Mouse (Mus musculus) limb, embryonic 12.5 days (tissue): Measurements from ENCODE around the gene Macrod2. TPM values are rescaled to one million over a fixed set of nuclear protein-coding genes. Genes with fewer than 3 reads are reported as not detected.

Experiments used
- ATAC-seq: fragments of 200-750 bp; cut with Nextera tagmentation; 2 replicates; pipeline ENCODE4 v1.8.0; 2017; ENCODE audit warnings: low read depth, moderate TSS enrichment; ENCODE audit not compliant: insufficient number of reproducible peaks, insufficient read depth, low FRiP score, low TSS enrichment
- H3K27ac ChIP-seq: fragments of 300-500 bp; sonication (generic); 2 replicates; pipeline ENCODE4 v1.5.1; 2016; ENCODE audit warnings: mild to moderate bottlenecking, moderate library complexity
- H3K27me3 ChIP-seq: fragments of 300-500 bp; sonication (generic); 2 replicates; pipeline ENCODE4 v1.6.1; 2016; ENCODE audit warnings: mild to moderate bottlenecking, moderate library complexity
- H3K36me3 ChIP-seq: fragments of 300-500 bp; sonication (generic); 2 replicates; pipeline ENCODE4 v1.6.1; 2016; ENCODE audit warnings: mild to moderate bottlenecking, moderate library complexity
- H3K4me1 ChIP-seq: fragments of 300-500 bp; sonication (generic); replicated peaks from 2 replicates; pipeline ENCODE4 v1.6.1; 2016
- H3K4me2 ChIP-seq: fragments of 300-500 bp; sonication (generic); 2 replicates; pipeline ENCODE4 v1.6.1; 2016; ENCODE audit warnings: mild to moderate bottlenecking, moderate library complexity
- H3K4me3 ChIP-seq: fragments of 300-500 bp; sonication (generic); replicated peaks from 2 replicates; pipeline ENCODE4 v1.5.1; 2016; ENCODE audit warnings: mild to moderate bottlenecking
- H3K9ac ChIP-seq: fragments of 300-500 bp; sonication (generic); replicated peaks from 2 replicates; pipeline ENCODE4 v1.6.1; 2016; ENCODE audit warnings: mild to moderate bottlenecking, moderate library complexity
- H3K9me3 ChIP-seq: fragments of 300-500 bp; sonication (generic); 2 replicates; pipeline ENCODE4 v1.6.1; 2016; ENCODE audit warnings: mild to moderate bottlenecking, moderate library complexity
- WGBS: fragments of 180-500 bp; shearing (Covaris S2); methylation state at CpG from one replicate; pipeline ENCODE4 v1.1.7; 2016; 5-methylcytosine and 5-hydroxymethylcytosine counted together
- polyA plus RNA-seq: library from polyadenylated mRNA; unstranded; fragments of >200 nt; fragmentation: Nextera tagmentation; extraction: Ambion mirVana; gene quantifications from 2 replicates; pipeline ENCODE4 v1.2.1, GENCODE M21; 2016

Macrod2 gene
- polyA plus RNA-seq, 1 experiment from 2014 or later, result 37.2 TPM

DNA sequence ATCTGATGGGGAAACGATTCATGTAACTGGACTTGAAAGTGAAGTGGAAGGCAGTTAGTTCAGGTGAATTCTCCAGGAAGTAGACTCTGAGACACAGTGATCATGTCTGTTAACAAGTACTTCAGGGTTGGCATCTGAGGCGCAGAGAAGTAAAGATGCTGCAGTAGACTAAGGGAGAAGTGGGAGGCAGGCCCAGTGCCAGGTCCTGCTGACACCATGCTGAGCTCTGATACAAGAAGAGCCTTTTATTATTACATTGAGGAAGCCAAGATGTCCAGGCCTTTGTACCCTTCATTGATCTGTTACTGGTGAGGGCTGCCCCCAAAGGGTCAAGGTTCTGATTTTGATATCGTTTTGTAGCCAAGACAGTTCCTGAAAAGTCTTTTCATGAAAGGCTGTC is 1327.4 kb downstream of the Macrod2 start:
- WGBS, result 83% methylated on average over 3 of the region's 3 CpGs
- no peaks in the 10 kb centered on the region for H3K36me3 ChIP-seq
- no peaks in the 10 kb centered on the region for H3K9me3 ChIP-seq
- H3K27me3 ChIP-seq, result no peaks in the 10 kb centered on the region
- ATAC-seq, result no peak
- no peak overlapping the region for H3K4me2 ChIP-seq
- no peak overlapping the region for H3K27ac ChIP-seq
- no peaks in the 10 kb centered on the region for H3K4me1 ChIP-seq
- no peak overlapping the region for H3K9ac ChIP-seq
- no peak overlapping the region for H3K4me3 ChIP-seq

DNA sequence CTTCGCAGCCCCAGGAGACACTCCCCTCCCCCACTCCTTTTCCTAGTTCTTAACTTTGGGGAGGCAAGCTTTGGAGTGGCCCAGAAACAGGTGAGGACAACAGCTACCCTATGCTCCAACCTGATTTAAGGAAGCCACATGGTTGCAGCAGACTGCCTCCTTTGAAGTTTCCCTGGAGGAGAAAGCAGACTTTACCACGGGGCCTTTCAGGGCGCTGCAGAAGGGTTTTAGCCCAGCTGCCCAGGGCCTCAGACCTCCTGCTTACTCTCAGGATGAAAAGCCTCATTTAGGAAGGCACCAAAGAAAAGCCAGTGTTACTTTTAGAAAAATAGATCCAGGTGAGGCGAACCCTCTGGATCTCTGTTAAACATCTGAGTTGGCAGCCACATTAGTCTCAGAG is 1333.9 kb downstream of the Macrod2 start:
- H3K9ac ChIP-seq, result no peak overlapping the region
- H3K27me3 ChIP-seq, result no peaks in the 10 kb centered on the region
- H3K4me1 ChIP-seq, result peaks cover 15% of the 10 kb centered on the region
- no peaks in the 10 kb centered on the region for H3K36me3 ChIP-seq
- 32% methylated on average over 4 of the region's 4 CpGs for WGBS
- peak; percentile 73; the same call in 1 of the 2 replicates for ATAC-seq
- H3K27ac ChIP-seq, result peak overlapping the region; percentile 64
- H3K4me2 ChIP-seq, result no peak overlapping the region
- no peaks in the 10 kb centered on the region for H3K9me3 ChIP-seq
- H3K4me3 ChIP-seq, result no peak overlapping the region

DNA sequence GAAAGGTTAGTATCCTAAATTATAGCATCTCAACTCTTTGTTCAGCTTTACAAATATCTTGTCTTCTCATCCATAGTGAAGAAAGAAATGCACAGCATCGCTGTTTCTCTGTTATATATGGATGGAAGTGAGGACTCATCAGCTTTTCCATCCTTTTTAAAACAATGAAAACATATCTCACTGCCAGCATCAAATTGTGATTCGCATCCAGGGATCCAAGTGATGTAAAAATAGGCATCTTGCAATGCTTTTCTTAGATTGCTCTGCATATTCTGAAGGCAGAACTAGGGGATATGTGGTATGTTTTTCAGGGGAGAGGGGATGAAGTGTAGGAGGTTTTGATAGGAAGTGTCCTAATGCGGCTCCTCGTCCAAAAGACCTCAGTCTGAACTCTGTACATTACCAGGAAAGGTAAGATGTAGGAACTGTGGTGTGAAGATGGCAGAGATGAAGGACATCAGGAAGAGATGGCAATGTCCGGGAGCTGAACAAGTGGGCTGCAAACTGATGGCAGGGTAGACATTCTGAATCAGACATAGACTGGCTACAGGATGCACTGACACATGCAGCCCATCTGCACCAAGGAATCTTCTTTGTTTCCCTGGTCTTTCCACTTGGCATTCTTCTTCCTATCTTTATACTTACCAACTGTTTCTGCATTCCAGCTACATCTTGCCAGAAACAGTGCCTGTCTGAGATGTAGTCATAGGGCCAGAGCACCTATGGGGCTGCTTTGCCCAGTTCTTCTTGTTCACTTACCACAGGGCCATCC is 1341.8 kb downstream of the Macrod2 start:
- H3K27me3 ChIP-seq, result no peaks in the 10 kb centered on the region
- no peak overlapping the region for H3K4me3 ChIP-seq
- no peaks in the 10 kb centered on the region for H3K36me3 ChIP-seq
- no peak overlapping the region for H3K4me2 ChIP-seq
- no peak for ATAC-seq
- no peak overlapping the region for H3K27ac ChIP-seq
- no peaks in the 10 kb centered on the region for H3K9me3 ChIP-seq
- WGBS, result 92% methylated on average over 5 of the region's 5 CpGs
- no peaks in the 10 kb centered on the region for H3K4me1 ChIP-seq
- no peak overlapping the region for H3K9ac ChIP-seq

DNA sequence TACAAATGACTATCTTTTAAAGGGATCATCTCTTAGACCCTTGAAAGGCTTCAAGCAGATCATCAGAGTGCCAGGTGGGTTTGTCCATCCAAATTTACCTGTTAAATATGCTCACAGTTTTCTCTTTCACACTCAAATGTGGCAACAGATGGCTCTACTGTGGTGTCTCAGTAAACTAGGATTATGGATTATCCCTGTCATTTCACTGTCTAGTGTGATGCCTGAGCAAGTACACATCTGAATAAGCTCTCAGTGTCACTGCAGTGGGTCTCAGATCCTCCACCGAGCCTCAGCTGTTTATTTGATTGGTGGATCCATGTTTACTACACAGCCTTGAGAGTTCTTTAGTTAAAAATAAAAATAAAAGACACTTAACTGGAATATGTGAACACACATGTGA is 1343.6 kb downstream of the Macrod2 start:
- Histone ChIP-seq H3K27ac (no peak overlapping the region), H3K9ac (no peak overlapping the region), H3K4me1 (no peaks in the 10 kb centered on the region), H3K4me3 (no peak overlapping the region), H3K9me3 (no peaks in the 10 kb centered on the region), H3K36me3 (no peaks in the 10 kb centered on the region), H3K27me3 (no peaks in the 10 kb centered on the region), H3K4me2 (no peak overlapping the region)
- 83% methylated on average over 1 of the region's 1 CpGs for WGBS
- no peak for ATAC-seq

DNA sequence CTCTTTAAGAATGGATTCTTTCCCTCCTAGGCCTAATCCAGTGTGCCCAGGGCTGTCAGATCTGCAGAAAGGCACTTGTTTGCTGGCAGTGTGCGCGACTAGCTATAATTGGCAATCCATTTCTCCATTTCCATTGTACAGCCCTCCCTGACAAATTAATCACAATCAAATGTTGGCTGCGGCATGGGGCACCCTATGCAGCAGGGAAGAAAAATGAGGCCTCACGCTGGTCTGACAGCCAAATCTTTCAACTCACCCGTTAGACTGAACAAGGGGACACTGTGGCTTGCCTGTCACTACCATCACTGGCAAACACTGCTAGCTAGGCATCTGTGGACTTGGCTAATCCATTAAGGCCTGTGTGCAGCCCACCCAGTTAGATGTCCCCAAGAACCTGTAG is 1345.2 kb downstream of the Macrod2 start:
- 77% methylated on average over 5 of the region's 5 CpGs for WGBS
- Histone ChIP-seq H3K4me3 (no peak overlapping the region), H3K27me3 (no peaks in the 10 kb centered on the region), H3K9me3 (no peaks in the 10 kb centered on the region), H3K27ac (no peak overlapping the region), H3K4me1 (no peaks in the 10 kb centered on the region), H3K36me3 (no peaks in the 10 kb centered on the region), H3K9ac (no peak overlapping the region), H3K4me2 (no peak overlapping the region)
- ATAC-seq, result no peak

DNA sequence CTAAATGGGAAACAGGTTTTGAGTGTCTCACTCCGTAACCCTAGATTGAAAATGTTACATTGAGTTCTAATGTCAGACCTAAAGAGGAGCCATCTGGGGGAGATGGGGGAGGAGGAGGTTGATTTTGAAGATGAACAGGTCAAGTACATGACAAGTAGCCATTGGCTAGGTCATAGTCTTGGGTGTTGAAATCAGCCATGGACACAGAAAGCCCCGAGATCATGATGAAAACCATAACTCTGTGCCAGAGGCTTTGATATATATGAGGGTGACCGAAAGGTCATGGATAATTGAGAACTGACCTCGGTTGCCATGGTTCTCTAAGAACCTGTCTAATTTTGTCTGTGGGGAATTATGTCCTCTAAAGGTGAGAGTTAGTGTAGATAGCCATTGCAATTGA is 1405.1 kb downstream of the Macrod2 start:
- H3K27ac ChIP-seq, result no peak overlapping the region
- no peak overlapping the region for H3K9ac ChIP-seq
- no peak overlapping the region for H3K4me2 ChIP-seq
- H3K4me1 ChIP-seq, result peaks cover 6% of the 10 kb centered on the region; the same call in 1 of the 2 replicates
- ATAC-seq, result no peak
- H3K4me3 ChIP-seq, result no peak overlapping the region
- no peaks in the 10 kb centered on the region for H3K36me3 ChIP-seq
- no peaks in the 10 kb centered on the region for H3K9me3 ChIP-seq
- H3K27me3 ChIP-seq, result no peaks in the 10 kb centered on the region
- 33% methylated on average over 4 of the region's 4 CpGs for WGBS

DNA sequence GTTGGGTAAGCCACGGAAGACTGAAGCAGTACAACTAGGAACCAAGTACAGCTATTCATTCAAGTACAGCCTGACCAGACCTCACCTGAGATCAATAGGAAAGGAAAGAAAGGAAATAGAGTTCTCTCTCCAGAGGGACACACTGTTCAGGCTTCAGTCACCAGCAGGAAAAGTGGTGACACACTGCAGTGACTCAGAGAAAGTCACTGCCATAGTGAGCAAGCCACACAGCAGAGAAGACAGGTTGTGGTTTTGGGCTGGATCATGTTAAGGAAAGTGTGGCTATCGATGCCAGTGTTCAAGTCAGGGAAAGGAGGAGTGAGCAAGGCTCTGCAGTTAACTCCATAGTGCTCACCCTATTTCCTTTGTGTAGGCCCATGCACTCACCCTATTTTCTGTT is 1405.8 kb downstream of the Macrod2 start:
- no peak overlapping the region for H3K27ac ChIP-seq
- no peak for ATAC-seq

DNA sequence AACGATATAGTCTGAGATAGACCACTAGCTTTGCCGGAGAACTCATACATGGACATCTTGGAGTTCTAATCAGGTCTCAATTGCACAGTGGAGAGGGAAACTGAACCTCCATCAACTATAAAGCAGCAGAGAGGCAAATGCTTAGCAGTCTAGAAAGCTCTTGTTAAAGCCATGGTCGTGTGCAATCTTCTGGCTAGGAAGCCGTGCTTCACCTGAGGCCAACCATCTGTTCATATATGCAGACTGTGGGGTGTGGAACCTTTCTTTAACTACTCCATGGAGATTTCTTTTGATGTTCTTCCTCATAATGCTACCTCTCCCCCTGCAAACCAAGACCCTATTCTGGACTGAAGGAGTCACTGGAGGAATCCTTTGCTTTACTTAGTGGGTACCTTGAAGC is 1421.2 kb downstream of the Macrod2 start:
- WGBS, result 85% methylated on average over 4 of the region's 4 CpGs
- H3K4me1 ChIP-seq, result no peaks in the 10 kb centered on the region
- no peak overlapping the region for H3K4me3 ChIP-seq
- H3K27me3 ChIP-seq, result no peaks in the 10 kb centered on the region
- no peak overlapping the region for H3K4me2 ChIP-seq
- H3K9me3 ChIP-seq, result no peaks in the 10 kb centered on the region
- H3K36me3 ChIP-seq, result no peaks in the 10 kb centered on the region
- ATAC-seq, result no peak
- no peak overlapping the region for H3K27ac ChIP-seq
- H3K9ac ChIP-seq, result no peak overlapping the region

More for the DNA sequence above, 1405.8 kb downstream of the Macrod2 start:
- peaks cover 6% of the 10 kb centered on the region; the same call in 1 of the 2 replicates for H3K4me1 ChIP-seq
- no peak overlapping the region for H3K4me3 ChIP-seq
- H3K27me3 ChIP-seq, result no peaks in the 10 kb centered on the region
- 36% methylated on average over 2 of the region's 2 CpGs for WGBS
- H3K4me2 ChIP-seq, result no peak overlapping the region
- H3K36me3 ChIP-seq, result no peaks in the 10 kb centered on the region
- H3K9me3 ChIP-seq, result no peaks in the 10 kb centered on the region
- H3K9ac ChIP-seq, result no peak overlapping the region

DNA sequence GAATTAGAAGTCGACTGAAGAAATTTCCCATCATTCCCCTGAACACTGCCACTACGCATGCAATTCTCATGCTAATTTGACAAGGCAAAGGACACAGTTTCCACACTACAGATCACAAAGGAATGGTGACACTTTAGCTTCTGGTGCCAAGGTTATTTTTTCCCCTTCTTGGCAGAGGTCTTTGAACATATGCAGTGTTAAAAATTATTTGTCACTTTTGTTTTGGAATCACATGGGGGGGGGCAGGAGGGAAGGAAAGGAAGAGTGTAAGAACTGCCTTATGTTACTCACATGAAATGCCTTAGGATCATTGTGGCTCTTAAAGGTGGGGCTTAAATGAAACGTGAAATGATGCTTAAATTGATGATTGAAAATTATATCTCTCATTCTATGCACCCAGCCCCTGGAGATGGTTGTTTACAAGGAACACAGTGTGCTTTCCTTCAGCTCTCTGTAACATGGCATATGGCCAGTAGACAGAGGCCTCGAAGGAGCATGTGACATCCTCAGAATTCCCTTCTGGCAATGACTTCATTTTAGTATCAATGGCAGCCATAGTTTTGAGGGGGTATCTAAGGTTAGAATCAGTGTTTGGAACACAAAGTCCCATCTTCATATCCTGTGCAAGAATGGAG is 1422.6 kb downstream of the Macrod2 start:
- H3K4me2 ChIP-seq, result no peak overlapping the region
- WGBS, result 82% methylated on average over 4 of the region's 4 CpGs
- no peaks in the 10 kb centered on the region for H3K36me3 ChIP-seq
- no peaks in the 10 kb centered on the region for H3K27me3 ChIP-seq
- no peak overlapping the region for H3K9ac ChIP-seq
- ATAC-seq, result no peak
- no peak overlapping the region for H3K4me3 ChIP-seq
- no peaks in the 10 kb centered on the region for H3K4me1 ChIP-seq
- no peaks in the 10 kb centered on the region for H3K9me3 ChIP-seq
- no peak overlapping the region for H3K27ac ChIP-seq

DNA sequence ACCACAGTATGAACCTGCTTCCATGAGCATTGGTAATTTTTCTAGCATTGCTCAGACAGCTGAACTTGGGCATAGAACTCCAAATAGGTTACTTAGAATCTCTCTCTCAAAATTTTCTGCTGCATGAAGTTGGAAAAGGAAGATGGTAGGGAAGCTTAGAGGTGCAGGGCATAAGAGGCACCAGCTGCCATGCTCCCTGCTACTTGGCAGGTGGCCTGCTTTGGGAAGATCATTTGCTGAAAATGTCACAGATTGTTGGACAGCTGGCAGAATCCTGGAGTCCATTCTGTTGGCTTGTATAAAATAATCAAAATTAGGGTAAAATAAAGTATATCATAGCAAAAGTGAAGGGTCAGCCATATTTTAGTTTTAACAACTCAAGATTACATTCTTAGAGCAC is 1425.7 kb downstream of the Macrod2 start:
- ATAC-seq, result no peak
- Histone ChIP-seq H3K36me3 (no peaks in the 10 kb centered on the region), H3K4me3 (no peak overlapping the region), H3K4me2 (no peak overlapping the region), H3K27ac (no peak overlapping the region), H3K9ac (no peak overlapping the region), H3K4me1 (peaks cover 6% of the 10 kb centered on the region; the same call in 1 of the 2 replicates), H3K27me3 (no peaks in the 10 kb centered on the region), H3K9me3 (no peaks in the 10 kb centered on the region)

DNA sequence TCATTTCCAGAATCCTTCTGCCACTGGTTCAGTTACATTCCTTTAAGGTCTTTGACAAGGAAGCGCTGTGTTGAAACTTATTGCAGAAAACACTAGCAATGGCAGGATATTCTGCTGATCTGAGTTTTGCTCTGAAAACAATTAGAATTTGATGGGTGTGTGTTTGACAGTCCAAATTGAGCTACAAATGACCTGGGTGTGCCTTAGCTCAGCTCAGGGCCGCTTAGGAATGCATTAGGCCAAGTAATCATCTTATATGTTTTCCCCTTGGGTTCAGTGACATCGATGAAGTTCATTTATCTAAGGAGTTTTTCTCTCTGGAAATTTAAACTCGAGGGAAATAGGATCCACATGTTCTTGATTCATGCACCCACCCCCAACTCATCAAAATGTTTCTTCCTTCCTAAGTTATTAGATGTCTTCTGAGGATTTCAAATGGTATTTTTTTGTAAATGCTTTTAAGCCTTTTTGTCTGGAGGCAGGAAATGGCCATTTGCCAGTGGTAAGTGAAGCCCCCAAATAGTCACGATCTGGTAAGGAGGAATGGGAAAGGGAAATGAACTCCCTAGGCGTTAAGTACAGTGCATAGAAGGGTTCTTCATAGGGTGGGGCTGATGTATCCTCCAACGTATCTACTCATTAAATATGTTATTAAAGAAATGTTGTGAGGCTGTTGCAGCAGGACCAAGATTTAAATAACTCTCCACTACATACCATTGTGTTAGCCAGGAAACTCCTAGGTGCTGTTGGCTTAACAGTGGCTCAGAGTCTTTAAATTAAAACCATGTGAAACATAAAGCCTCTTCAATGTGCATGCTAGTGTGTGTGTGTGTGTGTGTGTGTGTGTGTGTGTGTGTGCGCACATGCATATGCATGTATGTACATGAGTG is 1430.7 kb downstream of the Macrod2 start:
- no peak overlapping the region for H3K27ac ChIP-seq
- H3K4me2 ChIP-seq, result no peak overlapping the region
- no peak overlapping the region for H3K9ac ChIP-seq
- no peak overlapping the region for H3K4me3 ChIP-seq
- no peaks in the 10 kb centered on the region for H3K36me3 ChIP-seq
- peak; percentile 47; the same call in 1 of the 2 replicates for ATAC-seq
- WGBS, result 31% methylated on average over 8 of the region's 8 CpGs
- no peaks in the 10 kb centered on the region for H3K27me3 ChIP-seq
- no peaks in the 10 kb centered on the region for H3K9me3 ChIP-seq
- peaks cover 10% of the 10 kb centered on the region; the same call in 1 of the 2 replicates for H3K4me1 ChIP-seq
